Mouse (Mus musculus): Measurements from ENCODE around the gene Cdk10. TPM values are rescaled to one million over a fixed set of nuclear protein-coding genes. Genes with fewer than 3 reads are reported as not detected.
"Not testable (repeated sequence)": the region's sequence is repeated elsewhere in the genome, so short reads cannot be mapped to it uniquely, and the experiment has no call there.

Cdk10 gene
- polyA plus RNA-seq, 1 experiment from 2014 or later: 29.2 TPM

- H3K9me3 ChIP-seq (replicated peaks; ENCODE audit: low read length): no peaks in the 10 kb centered on the region
- peak within 1 kb of the TSS; percentile 88 for H3K4me2 ChIP-seq (ENCODE audit: low read length)
- TF ChIP-seq CTCF (IDR thresholded peaks at IDR 0.05; ENCODE audit: low read depth): peak; percentile 77
- H3K9ac ChIP-seq (ENCODE audit: low read depth, low read length): peak within 1 kb of the TSS; percentile 97
- peak; percentile 96 for DNase-seq (ENCODE audit: low spot score)
- H3K4me1 ChIP-seq (replicated peaks; ENCODE audit: insufficient read depth, low read length): peaks cover 14% of the 10 kb centered on the region
- peak; percentile 97 for ATAC-seq (replicated peaks; ENCODE audit: low FRiP score, low read depth)
- peak within 1 kb of the TSS; percentile 80 for H3K27ac ChIP-seq
- 1% methylated on average over 73 of the region's 76 CpGs for WGBS
- H3K27me3 ChIP-seq (ENCODE audit: insufficient read depth, low read length): no peaks in the 10 kb centered on the region
- peaks cover 10% of the 10 kb centered on the region; the same call in 1 of the 2 replicates for H3K36me3 ChIP-seq (ENCODE audit: insufficient read depth, low read length)
- peak within 1 kb of the TSS; percentile 95 for H3K4me3 ChIP-seq (replicated peaks; ENCODE audit: low read depth, low read length)
Measured at GRCm38 (mm10) chr8:123212321-123213117, 12.1 kb upstream of the Cdk10 start, which contains the start of the genes Chmp1a and Spata33. Gene Chmp1a (minus strand): TSS chr8:123212763. Gene Spata33 (plus strand): TSS chr8:123212832.

GRCm38 (mm10) chr8:123213118-123213772, 11.4 kb upstream of the Cdk10 start:
- Histone ChIP-seq H3K4me2 (ENCODE audit: low read length) (peak overlapping the region; percentile 88), H3K9me3 (replicated peaks; ENCODE audit: low read length) (no peaks in the 10 kb centered on the region), H3K4me1 (replicated peaks; ENCODE audit: insufficient read depth, low read length) (peaks cover 14% of the 10 kb centered on the region), H3K4me3 (replicated peaks; ENCODE audit: low read depth, low read length) (peak overlapping the region; percentile 95), H3K27ac (peak overlapping the region; percentile 78), H3K36me3 (ENCODE audit: insufficient read depth, low read length) (0 out of 2 replicates have a peak, but pooled peaks cover 3% of the 10 kb centered on the region), H3K27me3 (ENCODE audit: insufficient read depth, low read length) (no peaks in the 10 kb centered on the region), H3K9ac (ENCODE audit: low read depth, low read length) (peak overlapping the region; percentile 97)
- WGBS: 6% methylated on average over 22 of the region's 22 CpGs
- ATAC-seq (replicated peaks; ENCODE audit: low FRiP score, low read depth) (peak; percentile 21; the same call in 1 of the 2 replicates), DNase-seq (ENCODE audit: low spot score) (peak; percentile 29)
- no peak for TF ChIP-seq CTCF (IDR thresholded peaks at IDR 0.05; ENCODE audit: low read depth)

GRCm38 (mm10) chr8:123215430-123215829, 9.2 kb upstream of the Cdk10 start:
- Histone ChIP-seq H3K4me1 (replicated peaks; ENCODE audit: insufficient read depth, low read length) (peaks cover 14% of the 10 kb centered on the region), H3K36me3 (ENCODE audit: insufficient read depth, low read length) (no peaks in the 10 kb centered on the region), H3K4me3 (replicated peaks; ENCODE audit: low read depth, low read length) (no peak overlapping the region), H3K9me3 (replicated peaks; ENCODE audit: low read length) (no peaks in the 10 kb centered on the region), H3K4me2 (ENCODE audit: low read length) (no peak overlapping the region), H3K27ac (no peak overlapping the region), H3K9ac (ENCODE audit: low read depth, low read length) (no peak overlapping the region), H3K27me3 (ENCODE audit: insufficient read depth, low read length) (no peaks in the 10 kb centered on the region)
- no peak for TF ChIP-seq CTCF (IDR thresholded peaks at IDR 0.05; ENCODE audit: low read depth)
- DNase-seq (ENCODE audit: low spot score) (no peak), ATAC-seq (replicated peaks; ENCODE audit: low FRiP score, low read depth) (no peak)
- 70% methylated on average over 3 of the region's 3 CpGs for WGBS

- H3K9me3 ChIP-seq (replicated peaks; ENCODE audit: low read length): no peaks in the 10 kb centered on the region
- H3K4me1 ChIP-seq (replicated peaks; ENCODE audit: insufficient read depth, low read length): peaks cover 8% of the 10 kb centered on the region; the same call in 1 of the 2 replicates
- no peak for DNase-seq (ENCODE audit: low spot score)
- 79% methylated on average over 1 of the region's 1 CpGs for WGBS
- no peak for ATAC-seq (replicated peaks; ENCODE audit: low FRiP score, low read depth)
- H3K27me3 ChIP-seq (ENCODE audit: insufficient read depth, low read length): no peaks in the 10 kb centered on the region
- H3K4me3 ChIP-seq (replicated peaks; ENCODE audit: low read depth, low read length): no peak overlapping the region
- no peak overlapping the region for H3K27ac ChIP-seq
- H3K36me3 ChIP-seq (ENCODE audit: insufficient read depth, low read length): no peaks in the 10 kb centered on the region
- no peak overlapping the region for H3K4me2 ChIP-seq (ENCODE audit: low read length)
- no peak overlapping the region for H3K9ac ChIP-seq (ENCODE audit: low read depth, low read length)
- no peak for TF ChIP-seq CTCF (IDR thresholded peaks at IDR 0.05; ENCODE audit: low read depth)
Measured at GRCm38 (mm10) chr8:123220917-123221316, 3.7 kb upstream of the Cdk10 start.

- 93% methylated on average over 1 of the region's 1 CpGs for WGBS
- H3K4me1 ChIP-seq (replicated peaks; ENCODE audit: insufficient read depth, low read length): peaks cover 8% of the 10 kb centered on the region; the same call in 1 of the 2 replicates
Measured at GRCm38 (mm10) chr8:123228416-123228815, 3.8 kb downstream of the Cdk10 start.

GRCm38 (mm10) chr8:123230326-123230725, 5.7 kb downstream of the Cdk10 start:
- ATAC-seq (replicated peaks; ENCODE audit: low FRiP score, low read depth); H3K27me3 ChIP-seq (ENCODE audit: insufficient read depth, low read length); H3K4me2 ChIP-seq (ENCODE audit: low read length); H3K27ac ChIP-seq; H3K36me3 ChIP-seq (ENCODE audit: insufficient read depth, low read length); H3K9me3 ChIP-seq (replicated peaks; ENCODE audit: low read length); DNase-seq (ENCODE audit: low spot score); H3K4me3 ChIP-seq (replicated peaks; ENCODE audit: low read depth, low read length); H3K9ac ChIP-seq (ENCODE audit: low read depth, low read length): not testable (repeated sequence)
- WGBS: 84% methylated on average over 10 of the region's 11 CpGs
- H3K4me1 ChIP-seq (replicated peaks; ENCODE audit: insufficient read depth, low read length): peaks cover 13% of the 10 kb centered on the region; the same call in 1 of the 2 replicates

More at GRCm38 (mm10) chr8:123228416-123228815, 3.8 kb downstream of the Cdk10 start:
- H3K4me3 ChIP-seq (replicated peaks; ENCODE audit: low read depth, low read length): no peak overlapping the region
- no peak overlapping the region for H3K27ac ChIP-seq
- TF ChIP-seq CTCF (IDR thresholded peaks at IDR 0.05; ENCODE audit: low read depth): no peak
- H3K36me3 ChIP-seq (ENCODE audit: insufficient read depth, low read length): 0 out of 2 replicates have a peak, but pooled peaks cover 5% of the 10 kb centered on the region
- H3K9ac ChIP-seq (ENCODE audit: low read depth, low read length): no peak overlapping the region
- H3K4me2 ChIP-seq (ENCODE audit: low read length): no peak overlapping the region
- no peak for ATAC-seq (replicated peaks; ENCODE audit: low FRiP score, low read depth)
- DNase-seq (ENCODE audit: low spot score): no peak
- no peaks in the 10 kb centered on the region for H3K9me3 ChIP-seq (replicated peaks; ENCODE audit: low read length)
- no peaks in the 10 kb centered on the region for H3K27me3 ChIP-seq (ENCODE audit: insufficient read depth, low read length)

All from kidney, postnatal 0 days (tissue).